Mouse (Mus musculus) kidney, postnatal 10 days (tissue): ENCODE results near the gene Slc22a8.

ENCODE experiments used
- DNase-seq: peaks from one replicate; pipeline ENCODE4 v3.0.0; 2021; ENCODE audit warnings: mixed read lengths

Slc22a8 gene

GRCm38 (mm10) chr19:8590954-8591353 is at the start of gene Slc22a8:
TSS of gene Slc22a8 (plus strand) at chr19:8591254.
- no peak for DNase-seq

DNA sequence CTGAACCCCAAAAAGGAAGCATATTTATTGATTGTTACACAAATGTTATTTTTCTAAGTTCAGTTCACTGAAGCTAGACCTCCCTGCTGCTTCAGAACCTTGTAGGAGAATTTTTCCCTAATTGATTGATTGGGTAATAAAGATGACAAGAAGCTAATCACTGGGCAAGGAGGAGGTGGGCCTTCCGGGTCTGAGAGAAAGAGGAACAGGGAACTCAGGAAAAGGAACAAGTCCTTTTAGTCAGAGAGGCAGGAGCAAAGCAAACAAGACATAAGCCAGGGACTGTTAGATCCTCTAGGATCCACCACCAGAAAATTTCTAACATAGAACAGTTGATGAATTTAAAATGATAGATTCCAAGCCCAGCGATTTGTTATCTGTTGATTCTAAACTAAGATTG is 32.2 kb upstream of the Slc22a8 start:
- no peak for DNase-seq

GRCm38 (mm10) chr19:8564021-8564420 is 27.0 kb upstream of the Slc22a8 start:
- DNase-seq, result no peak

DNA sequence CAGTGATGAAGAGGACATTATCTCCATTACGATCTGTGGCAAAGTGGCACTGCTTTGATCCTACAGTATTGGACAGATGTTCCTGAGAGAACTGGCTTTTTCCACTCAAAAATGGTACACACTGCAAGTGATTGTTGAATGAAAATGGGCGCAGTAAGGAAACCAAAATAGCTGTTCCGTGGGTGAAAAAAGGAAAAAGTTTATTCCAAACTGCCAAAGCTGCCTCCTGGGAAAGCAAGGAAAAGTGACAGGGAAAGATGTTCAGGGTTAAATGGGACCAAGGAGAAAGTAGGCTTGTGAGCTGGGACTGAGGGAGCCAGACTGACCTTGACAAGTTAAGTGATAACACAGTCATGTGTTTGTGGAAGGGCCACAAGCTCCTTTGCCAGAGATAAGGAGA is 26.6 kb upstream of the Slc22a8 start:
- no peak for DNase-seq

DNA sequence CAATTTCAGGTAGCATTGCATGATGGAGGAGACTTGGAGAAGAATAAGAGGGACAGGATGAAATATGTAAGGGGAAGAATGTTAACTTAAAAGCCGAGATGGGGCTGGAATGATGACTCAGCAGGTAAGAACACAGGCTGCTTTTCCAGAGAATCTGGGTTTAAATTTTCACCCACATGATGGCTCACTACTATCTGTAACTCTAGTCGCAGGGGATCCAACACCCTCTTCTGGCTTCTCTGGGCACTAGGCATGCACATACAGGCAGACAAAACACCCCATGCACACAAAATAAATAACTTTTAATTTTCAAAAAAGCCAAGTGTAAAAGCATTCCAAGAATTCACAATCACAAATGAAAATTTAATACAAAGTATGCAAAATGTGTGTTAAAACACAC is 25.8 kb upstream of the Slc22a8 start:
- DNase-seq, result no peak

- no peak for DNase-seq
Observed at GRCm38 (mm10) chr19:8565985-8566384, 25.1 kb upstream of the Slc22a8 start.

GRCm38 (mm10) chr19:8567104-8567880 is 23.8 kb upstream of the Slc22a8 start:
- DNase-seq, result peak; percentile 77

GRCm38 (mm10) chr19:8569453-8569863 is 21.6 kb upstream of the Slc22a8 start:
- DNase-seq, result peak; percentile 61

DNA sequence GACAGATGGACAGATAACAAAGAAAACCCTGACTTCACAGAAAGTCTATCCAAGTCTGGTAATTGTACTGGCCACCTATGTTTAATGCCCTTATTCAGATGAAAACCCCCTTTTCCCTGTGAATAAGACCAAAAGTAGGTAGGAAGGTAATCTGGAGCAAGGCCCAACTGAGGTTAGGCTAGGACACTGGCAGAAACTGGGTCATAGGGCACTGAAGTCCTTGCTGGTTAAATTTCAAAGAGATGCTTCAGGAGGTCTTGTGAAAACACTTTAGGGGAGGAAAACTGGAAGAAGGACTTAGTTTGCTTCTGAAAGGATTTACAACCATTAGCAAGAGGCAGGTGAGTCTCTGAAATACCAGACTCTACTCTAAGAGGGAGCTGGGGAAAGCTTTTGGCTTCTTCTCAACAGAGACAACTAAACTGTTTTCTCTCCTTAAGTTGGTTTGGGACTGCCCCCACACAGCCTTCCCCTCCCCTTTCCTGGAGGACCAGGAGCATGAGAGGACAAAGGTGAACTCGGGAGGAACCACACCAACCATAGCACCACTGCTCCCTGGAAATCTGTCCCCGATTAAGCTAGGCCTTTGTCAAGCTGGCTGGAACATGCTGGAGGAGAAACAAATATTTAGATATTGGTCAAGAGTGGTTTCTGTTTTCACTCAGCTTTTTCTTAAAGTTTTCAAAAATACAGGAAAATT is 20.6 kb upstream of the Slc22a8 start:
- peak; percentile 45 for DNase-seq

DNA sequence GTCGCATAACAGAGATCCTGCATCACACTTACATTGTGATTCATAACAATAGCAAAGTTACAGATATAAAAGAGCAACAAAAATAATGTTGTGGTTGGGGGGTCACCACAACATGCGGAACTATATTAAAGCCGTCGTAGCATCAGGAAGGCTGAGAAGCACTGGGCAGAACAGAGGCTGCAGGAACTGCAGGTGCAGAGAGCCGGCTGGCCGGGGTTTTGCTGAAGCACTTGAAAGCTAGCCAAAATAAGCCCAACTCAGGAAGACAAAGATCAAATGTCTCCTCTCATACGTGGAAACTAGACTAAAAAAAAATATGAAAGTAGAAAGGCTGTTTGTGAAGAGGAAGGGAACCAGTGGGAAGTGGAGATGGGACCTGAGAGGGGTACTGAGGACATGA is 19.3 kb upstream of the Slc22a8 start:
- peak; percentile 59 for DNase-seq

DNA sequence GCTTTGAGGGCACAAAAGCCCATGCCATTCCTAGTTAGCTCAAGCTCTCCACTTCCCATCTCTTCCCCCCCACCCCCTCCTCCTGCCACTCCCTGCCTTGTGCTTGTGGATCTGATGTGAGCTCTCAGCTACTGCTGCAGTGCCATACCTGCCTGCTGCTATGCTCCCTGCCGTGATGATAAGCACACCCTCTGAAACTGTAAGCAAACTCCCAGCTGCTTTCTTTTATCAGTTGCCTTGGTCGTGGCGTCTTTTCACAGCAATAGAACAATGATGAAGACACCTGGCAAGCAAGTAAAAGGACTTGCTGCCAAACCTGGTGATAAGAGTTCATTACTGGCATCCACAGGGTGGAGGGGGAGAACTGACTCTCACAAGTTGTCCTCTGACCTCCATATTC is 18.6 kb upstream of the Slc22a8 start:
- DNase-seq, result no peak

GRCm38 (mm10) chr19:8577432-8577831 is 13.6 kb upstream of the Slc22a8 start:
- no peak for DNase-seq

DNA sequence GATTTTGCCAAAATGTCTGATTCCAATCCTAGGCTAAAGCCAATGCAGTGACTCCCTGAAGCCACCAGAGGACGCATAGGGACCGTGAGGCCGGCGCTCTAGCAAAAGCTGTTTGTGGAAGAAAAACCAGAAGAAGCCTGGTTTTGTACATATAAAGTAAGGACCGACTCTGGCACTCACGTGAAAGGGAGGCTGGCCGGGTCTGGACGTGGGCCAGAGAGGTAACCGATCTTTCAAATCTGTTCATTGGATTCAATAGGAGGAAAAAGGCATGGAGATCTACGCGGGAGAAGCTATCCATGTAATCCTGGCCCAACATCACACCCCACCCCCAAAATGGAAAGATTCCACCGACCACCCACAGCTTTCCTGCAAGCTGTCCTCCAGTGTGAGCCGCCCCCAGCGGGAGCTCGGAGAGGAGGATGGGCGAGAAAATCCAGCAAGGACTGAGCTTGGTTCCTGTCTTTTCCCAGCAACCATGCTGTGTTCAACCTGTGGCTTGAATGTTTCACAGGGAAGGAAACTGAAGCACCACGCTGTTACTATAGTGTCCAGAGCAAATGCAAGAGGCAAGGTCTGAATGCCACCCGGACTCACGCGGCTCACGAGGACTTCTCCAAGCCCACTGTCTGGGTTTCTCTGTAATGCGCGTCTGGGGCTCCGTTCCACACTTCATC is 12.6 kb upstream of the Slc22a8 start:
- DNase-seq, result peak; percentile 77

GRCm38 (mm10) chr19:8578970-8579342 is 12.1 kb upstream of the Slc22a8 start:
- no peak for DNase-seq

- DNase-seq, result no peak
Observed at GRCm38 (mm10) chr19:8585298-8585697, 5.8 kb upstream of the Slc22a8 start.

DNA sequence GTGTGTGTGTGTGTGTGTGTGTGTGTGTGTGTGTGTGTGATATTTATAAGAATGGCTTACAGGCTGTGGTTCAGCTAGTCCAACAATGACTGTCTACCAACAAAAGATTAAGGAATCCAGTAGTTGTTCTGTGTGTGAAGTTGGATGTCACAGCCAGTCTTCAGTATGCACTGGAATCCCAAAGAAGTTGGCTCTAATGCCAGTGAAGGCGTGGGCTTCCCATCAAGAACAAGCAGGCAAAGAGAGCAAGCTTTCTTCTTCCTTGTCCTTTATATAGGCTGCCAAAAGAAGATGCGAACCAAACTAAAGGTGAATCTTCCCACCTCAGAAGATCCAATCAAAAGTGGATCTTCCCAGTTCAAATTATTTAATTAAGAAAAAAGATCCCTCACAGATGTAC is 5.2 kb upstream of the Slc22a8 start:
- DNase-seq, result no peak

- no peak for DNase-seq
Observed at GRCm38 (mm10) chr19:8586350-8586749, 4.7 kb upstream of the Slc22a8 start.

DNA sequence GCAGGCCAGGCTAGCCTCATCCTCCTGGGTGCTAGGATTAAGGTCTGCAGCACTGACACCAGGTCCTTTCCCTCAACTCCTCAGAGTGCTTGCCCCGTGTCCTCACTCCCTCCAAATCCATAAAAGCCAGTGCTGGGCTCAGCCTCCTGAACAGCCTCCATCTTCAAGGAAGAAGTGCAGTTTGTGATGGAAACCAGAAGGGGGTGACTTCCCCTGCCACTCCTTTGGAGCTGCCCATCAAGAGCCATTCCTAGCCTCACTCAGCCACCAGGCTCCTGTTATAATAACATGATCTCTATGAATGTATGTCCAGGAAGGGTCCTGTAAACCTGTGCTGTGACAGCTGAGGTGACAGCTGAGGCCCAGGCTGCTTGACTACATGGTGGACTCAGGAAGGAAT is 3.7 kb upstream of the Slc22a8 start:
- DNase-seq, result no peak

- DNase-seq, result no peak
Observed at GRCm38 (mm10) chr19:8592155-8592554, 1.1 kb downstream of the Slc22a8 start.

GRCm38 (mm10) chr19:8592873-8593408 is 1.9 kb downstream of the Slc22a8 start:
- peak; percentile 57 for DNase-seq

DNA sequence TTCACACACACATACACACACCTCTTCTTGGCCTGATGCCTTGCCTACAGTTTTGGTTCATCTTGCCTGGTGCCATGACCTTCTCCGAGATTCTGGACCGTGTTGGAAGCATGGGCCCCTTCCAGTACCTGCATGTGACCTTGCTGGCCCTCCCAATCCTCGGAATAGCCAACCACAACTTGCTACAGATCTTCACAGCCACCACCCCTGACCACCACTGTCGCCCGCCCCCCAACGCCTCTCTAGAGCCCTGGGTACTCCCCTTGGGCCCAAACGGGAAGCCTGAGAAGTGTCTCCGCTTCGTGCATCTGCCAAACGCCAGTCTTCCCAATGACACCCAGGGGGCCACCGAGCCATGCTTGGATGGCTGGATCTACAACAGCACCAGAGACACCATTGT is 2.8 kb downstream of the Slc22a8 start:
- DNase-seq, result no peak

- DNase-seq, result peak; percentile 36
Observed at GRCm38 (mm10) chr19:8594518-8594917, 3.5 kb downstream of the Slc22a8 start.

GRCm38 (mm10) chr19:8597269-8597668 is 6.2 kb downstream of the Slc22a8 start:
- DNase-seq, result no peak

- peak; percentile 30 for DNase-seq
Observed at GRCm38 (mm10) chr19:8599229-8599628, 8.2 kb downstream of the Slc22a8 start.
